Mouse (Mus musculus): ENCODE measurements around the gene Tmem150a.

DNA sequence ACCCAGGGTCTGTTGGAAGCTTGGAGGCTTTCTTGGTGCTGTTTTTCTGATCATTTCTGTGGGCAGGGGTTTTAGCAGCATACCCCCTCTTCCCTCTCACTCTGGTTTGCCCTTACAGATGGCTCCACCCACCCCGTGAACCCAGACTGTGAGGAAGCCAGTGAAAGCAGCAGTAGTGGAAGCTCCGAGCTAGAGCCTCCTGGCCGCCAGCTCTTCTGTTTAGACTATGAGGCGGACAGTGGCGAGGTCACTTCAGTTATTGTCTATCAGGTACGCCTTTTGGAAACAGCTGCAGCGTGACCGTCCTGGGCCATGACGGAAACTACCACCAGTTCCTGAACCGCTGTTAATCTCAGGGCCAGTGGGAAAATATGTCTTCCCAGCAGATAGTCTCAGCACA, 6.8 kb upstream of the Tmem150a start:
- TF ChIP-seq CTCF (IDR thresholded peaks at IDR 0.05; ENCODE audit: borderline replicate concordance, insufficient read depth, low read length): no peak
- TF ChIP-seq POLR2A (IDR thresholded peaks at IDR 0.05; ENCODE audit: low read depth, low read length): no peak

Measured in embryonic fibroblast, embryonic 13.5 days (primary cell).